Mouse (Mus musculus): ENCODE measurements around the gene Nos1.
"Not testable (repeated sequence)": the region's sequence is repeated elsewhere in the genome, so short reads cannot be mapped to it uniquely, and the experiment has no call there.

The Nos1 gene

GRCm38 (mm10) chr5:117839501-117839900, 58.7 kb downstream of the Nos1 start:
- DNase-seq (ENCODE audit: low spot score) = no peak

- no peak for DNase-seq (ENCODE audit: low spot score)
Observed at GRCm38 (mm10) chr5:117840203-117840602, 59.4 kb downstream of the Nos1 start.

- DNase-seq (ENCODE audit: low spot score) = no peak
Observed at GRCm38 (mm10) chr5:117840988-117841387, 60.2 kb downstream of the Nos1 start.

- DNase-seq (ENCODE audit: low spot score) = no peak
Observed at GRCm38 (mm10) chr5:117841651-117842347, 61.0 kb downstream of the Nos1 start.

GRCm38 (mm10) chr5:117842699-117843098, 61.9 kb downstream of the Nos1 start:
- DNase-seq (ENCODE audit: low spot score) = no peak

- no peak for DNase-seq (ENCODE audit: low spot score)
Observed at GRCm38 (mm10) chr5:117844611-117845010, 63.8 kb downstream of the Nos1 start.

- no peak for DNase-seq (ENCODE audit: low spot score)
Observed at GRCm38 (mm10) chr5:117850474-117850873, 69.6 kb downstream of the Nos1 start.

GRCm38 (mm10) chr5:117853741-117854140, 72.9 kb downstream of the Nos1 start:
- DNase-seq (ENCODE audit: low spot score) = no peak

- DNase-seq (ENCODE audit: low spot score) = no peak
Observed at GRCm38 (mm10) chr5:117864588-117865300, 83.9 kb downstream of the Nos1 start.

GRCm38 (mm10) chr5:117865876-117866275, 85.0 kb downstream of the Nos1 start:
- DNase-seq (ENCODE audit: low spot score) = no peak

GRCm38 (mm10) chr5:117871614-117872013, 90.8 kb downstream of the Nos1 start:
- DNase-seq (ENCODE audit: low spot score) = no peak

- no peak for DNase-seq (ENCODE audit: low spot score)
Observed at GRCm38 (mm10) chr5:117873807-117874206, 93.0 kb downstream of the Nos1 start.

GRCm38 (mm10) chr5:117874236-117874635, 93.4 kb downstream of the Nos1 start:
- no peak for DNase-seq (ENCODE audit: low spot score)

- no peak for DNase-seq (ENCODE audit: low spot score)
Observed at GRCm38 (mm10) chr5:117879136-117879535, 98.3 kb downstream of the Nos1 start.

GRCm38 (mm10) chr5:117880916-117881555, 100.2 kb downstream of the Nos1 start:
- no peak for DNase-seq (ENCODE audit: low spot score)

- DNase-seq (ENCODE audit: low spot score) = not testable (repeated sequence)
Observed at GRCm38 (mm10) chr5:117882411-117882810, 101.6 kb downstream of the Nos1 start.

GRCm38 (mm10) chr5:117884991-117885390, 104.2 kb downstream of the Nos1 start:
- DNase-seq (ENCODE audit: low spot score) = no peak

GRCm38 (mm10) chr5:117888126-117888525, 107.3 kb downstream of the Nos1 start:
- DNase-seq (ENCODE audit: low spot score) = no peak

GRCm38 (mm10) chr5:117888946-117889345, 108.1 kb downstream of the Nos1 start:
- no peak for DNase-seq (ENCODE audit: low spot score)

- DNase-seq (ENCODE audit: low spot score) = no peak
Observed at GRCm38 (mm10) chr5:117889571-117889970, 108.7 kb downstream of the Nos1 start.

GRCm38 (mm10) chr5:117890871-117891270, 110.0 kb downstream of the Nos1 start:
- no peak for DNase-seq (ENCODE audit: low spot score)

GRCm38 (mm10) chr5:117891545-117891944, 110.7 kb downstream of the Nos1 start:
- DNase-seq (ENCODE audit: low spot score) = no peak

GRCm38 (mm10) chr5:117894050-117894449, 113.2 kb downstream of the Nos1 start:
- DNase-seq (ENCODE audit: low spot score) = no peak

Measured in c-Kit-positive CD71-positive TER-119-positive erythroid progenitor cells, embryonic 14.5 days (primary cell).